Mouse (Mus musculus) bone marrow, adult 2 months (tissue): ENCODE measurements around the gene Tmem52. TPM values are rescaled to one million over a fixed set of nuclear protein-coding genes. Genes with fewer than 3 reads are reported as not detected.

Experiments
- H3K27ac ChIP-seq: fragments of 200-500 bp; 2 replicates; pipeline ENCODE4 v1.5.1; 2012; ENCODE audit warnings: low read depth, mild to moderate bottlenecking, control low read depth, inconsistent platforms, low read length; ENCODE audit not compliant: control insufficient read depth, poor library complexity, insufficient read depth
- H3K4me1 ChIP-seq: fragments of 200-500 bp; 2 replicates; pipeline ENCODE4 v1.6.1; 2011; ENCODE audit warnings: low read length; ENCODE audit not compliant: control insufficient read depth, insufficient read depth
- H3K4me3 ChIP-seq: fragments of 200-500 bp; replicated peaks from 2 replicates; pipeline ENCODE3; 2011; ENCODE audit warnings: mild to moderate bottlenecking, low read depth, low read length, control low read depth; ENCODE audit not compliant: control insufficient read depth
- CTCF ChIP-seq: fragments of 200-500 bp; IDR thresholded peaks from 2 replicates; pipeline ENCODE4 v1.5.1; 2011; ENCODE audit warnings: low read length, control low read depth; ENCODE audit not compliant: control insufficient read depth, insufficient read depth
- POLR2A ChIP-seq: fragments of 200-500 bp; IDR thresholded peaks from 2 replicates; pipeline ENCODE4 v1.6.1; 2011; ENCODE audit warnings: low read depth, mild to moderate bottlenecking, control low read depth, low read length, borderline replicate concordance; ENCODE audit not compliant: control insufficient read depth
- WGBS: fragments of 180-500 bp; shearing (Covaris S2); methylation state at CpG from one replicate; pipeline ENCODE4 v1.1.7; 2018; 5-methylcytosine and 5-hydroxymethylcytosine counted together
- polyA plus RNA-seq: library from polyadenylated mRNA; stranded (reverse); fragments of >200 nt; gene quantifications from 2 replicates; pipeline ENCODE4 v1.2.4, GENCODE M21; 2011; ENCODE audit warnings: low replicate concordance; ENCODE audit not compliant: missing spikeins, insufficient read depth, insufficient read length

Gene Tmem52
- polyA plus RNA-seq, 1 experiment: not detected

GRCm38 (mm10) chr4:155505671-155506295, 36.9 kb downstream of the Tmem52 start:
- WGBS: 68% methylated on average over 5 of the region's 5 CpGs
- H3K4me1 ChIP-seq: peaks cover 3% of the 10 kb centered on the region
- TF ChIP-seq CTCF (no peak), POLR2A (no peak)
- H3K27ac ChIP-seq: no peak overlapping the region
- H3K4me3 ChIP-seq: no peak overlapping the region

- WGBS: 77% methylated on average over 4 of the region's 4 CpGs
- peaks cover 3% of the 10 kb centered on the region for H3K4me1 ChIP-seq
- H3K4me3 ChIP-seq: no peak overlapping the region
- no peak overlapping the region for H3K27ac ChIP-seq
- TF ChIP-seq POLR2A (no peak), CTCF (no peak)
Measured at GRCm38 (mm10) chr4:155508614-155509013, 39.7 kb downstream of the Tmem52 start.

- no peak for TF ChIP-seq CTCF
- no peak for TF ChIP-seq POLR2A
- Histone ChIP-seq H3K4me3 (no peak overlapping the region), H3K4me1 (no peaks in the 10 kb centered on the region; the same call in 1 of the 2 replicates), H3K27ac (no peak overlapping the region)
- 78% methylated on average over 1 of the region's 1 CpGs for WGBS
Measured at GRCm38 (mm10) chr4:155510981-155511380, 42.1 kb downstream of the Tmem52 start.

- no peak overlapping the region for H3K4me3 ChIP-seq
- WGBS: 92% methylated on average over 2 of the region's 2 CpGs
- no peak overlapping the region for H3K27ac ChIP-seq
- no peak for TF ChIP-seq POLR2A
- no peak for TF ChIP-seq CTCF
- no peaks in the 10 kb centered on the region for H3K4me1 ChIP-seq
Measured at GRCm38 (mm10) chr4:155514810-155515209, 45.9 kb downstream of the Tmem52 start.

GRCm38 (mm10) chr4:155517948-155518517, 49.1 kb downstream of the Tmem52 start:
- H3K4me1 ChIP-seq: no peaks in the 10 kb centered on the region
- no peak overlapping the region for H3K4me3 ChIP-seq
- TF ChIP-seq POLR2A: no peak
- TF ChIP-seq CTCF: no peak
- WGBS: 83% methylated on average over 7 of the region's 7 CpGs
- H3K27ac ChIP-seq: no peak overlapping the region

Other genes starting within 250 kb of the Tmem52 start
- 7.0 and 10.4 TPM in 2 replicates for gene Ski, start 246.5 kb upstream of the Tmem52 start, polyA plus RNA-seq
- 19.3 and 29.3 TPM in 2 replicates for gene Faap20, start 219.3 kb upstream of the Tmem52 start, polyA plus RNA-seq
- 1.9 TPM in 1 of 2 replicates, not detected in the other for gene Prkcz, start 107.8 kb upstream of the Tmem52 start, polyA plus RNA-seq
- not detected in 2 replicates for gene Gabrd, start 71.0 kb upstream of the Tmem52 start, polyA plus RNA-seq
- gene Cfap74, start 59.9 kb upstream of the Tmem52 start, polyA plus RNA-seq: 0.54 and 0.85 TPM in 2 replicates
- gene Gnb1, start 22.2 kb downstream of the Tmem52 start, polyA plus RNA-seq: 78.1 and 115 TPM in 2 replicates
- 28.2 and 52.6 TPM in 2 replicates for gene Nadk, start 93.3 kb downstream of the Tmem52 start, polyA plus RNA-seq
- 7.4 and 8.4 TPM in 2 replicates for gene Slc35e2, start 132.3 kb downstream of the Tmem52 start, polyA plus RNA-seq
- gene Cdk11b, start 155.7 kb downstream of the Tmem52 start, polyA plus RNA-seq: 132 and 202 TPM in 2 replicates
- not detected in 2 replicates for gene Gm10563, start 176.3 kb downstream of the Tmem52 start, polyA plus RNA-seq
- gene Mmp23, start 184.3 kb downstream of the Tmem52 start, polyA plus RNA-seq: 5.6 and 6.9 TPM in 2 replicates
- gene Mib2, start 200.1 kb downstream of the Tmem52 start, polyA plus RNA-seq: 15.0 and 29.1 TPM in 2 replicates
- gene Fndc10, start 225.2 kb downstream of the Tmem52 start, polyA plus RNA-seq: 0.90 and 3.0 TPM in 2 replicates
- 28.5 and 53.2 TPM in 2 replicates for gene Ssu72, start 235.7 kb downstream of the Tmem52 start, polyA plus RNA-seq